Mouse (Mus musculus) myocyte (in vitro differentiated cells): Measurements from ENCODE around the gene Cask. TPM values are rescaled to one million over a fixed set of nuclear protein-coding genes. Genes with fewer than 3 reads are reported as not detected.

Experiments used
- H3K27me3 ChIP-seq: one replicate; pipeline ENCODE4 v1.6.1; 2011; ENCODE audit not compliant: control insufficient read depth, insufficient read depth, insufficient read length
- H3K36me3 ChIP-seq: one replicate; pipeline ENCODE4 v1.6.1; 2011; ENCODE audit not compliant: control insufficient read depth, insufficient read depth
- H3K4me2 ChIP-seq: one replicate; pipeline ENCODE4 v1.6.1; 2011; ENCODE audit warnings: low read depth, control low read depth
- H3K4me3 ChIP-seq: one replicate; pipeline ENCODE4 v1.5.1; 2011; ENCODE audit warnings: mild to moderate bottlenecking, control low read depth, moderate library complexity
- H3K79me2 ChIP-seq: one replicate; pipeline ENCODE4 v1.6.1; 2011; ENCODE audit not compliant: control insufficient read depth, insufficient read depth
- H3ac ChIP-seq: one replicate; pipeline ENCODE4 v1.6.1; 2011; ENCODE audit not compliant: control insufficient read depth, insufficient read length
- CEBPB ChIP-seq: IDR thresholded peaks from 2 replicates; pipeline ENCODE4 v1.6.1; 2011; ENCODE audit warnings: mild to moderate bottlenecking, moderate library complexity; ENCODE audit not compliant: poor library complexity, insufficient read depth, severe bottlenecking
- E2F4 ChIP-seq: IDR thresholded peaks from one replicate; pipeline ENCODE4 v1.6.1; 2011; ENCODE audit warnings: mild to moderate bottlenecking, control low read depth, moderate library complexity; ENCODE audit not compliant: insufficient read depth
- MAX ChIP-seq: IDR thresholded peaks from one replicate; pipeline ENCODE4 v1.6.1; 2011; ENCODE audit warnings: low read depth, mild to moderate bottlenecking, control low read depth
- MYOD1 ChIP-seq, 3 experiments: IDR thresholded peaks; one replicate each; pipeline ENCODE4 v1.6.1; 2011; ENCODE audit warnings: control low read depth in 2 of 3, low read depth in 2 of 3, mild to moderate bottlenecking in 2 of 3, moderate library complexity in 1 of 3; ENCODE audit not compliant: insufficient read length in 2 of 3, control insufficient read depth in 1 of 3
- MYOG ChIP-seq, 3 experiments: IDR thresholded peaks; one replicate each; pipeline ENCODE4 v1.6.1; 2011; ENCODE audit warnings: control low read depth in 2 of 3, low read depth in 2 of 3, mild to moderate bottlenecking in 2 of 3; ENCODE audit not compliant: insufficient read length in 2 of 3, control insufficient read depth in 1 of 3, insufficient read depth in 1 of 3
- POLR2A ChIP-seq: IDR thresholded peaks from one replicate; pipeline ENCODE4 v1.6.1; 2011; ENCODE audit warnings: low read depth, mild to moderate bottlenecking, control low read depth, moderate library complexity; ENCODE audit not compliant: insufficient read length
- POLR2AphosphoS2 ChIP-seq: IDR thresholded peaks from one replicate; pipeline ENCODE4 v1.6.1; 2011; ENCODE audit warnings: low read depth, control low read depth; ENCODE audit not compliant: insufficient read length
- REST ChIP-seq: IDR thresholded peaks from one replicate; pipeline ENCODE4 v1.6.1; 2011; ENCODE audit warnings: mild to moderate bottlenecking, control low read depth, moderate library complexity; ENCODE audit not compliant: insufficient read depth, insufficient read length
- SRF ChIP-seq: IDR thresholded peaks from one replicate; pipeline ENCODE4 v1.6.1; 2011; ENCODE audit warnings: low read depth; ENCODE audit not compliant: control insufficient read depth, insufficient read length
- TCF12 ChIP-seq: IDR thresholded peaks from one replicate; pipeline ENCODE4 v1.6.1; 2011; ENCODE audit warnings: mild to moderate bottlenecking, control low read depth; ENCODE audit not compliant: poor library complexity, insufficient read depth, severe bottlenecking
- TCF3 ChIP-seq: IDR thresholded peaks from one replicate; pipeline ENCODE4 v1.6.1; 2011; ENCODE audit warnings: low read depth, control low read depth; ENCODE audit not compliant: insufficient read length
- USF1 ChIP-seq: IDR thresholded peaks from one replicate; pipeline ENCODE4 v1.6.1; 2011; ENCODE audit warnings: low read depth, mild to moderate bottlenecking, control low read depth, moderate library complexity
- polyA plus RNA-seq: library from polyadenylated mRNA; unstranded; fragments of >200 nt; fragmentation: generic; extraction: Trizol; gene quantifications from one replicate; pipeline ENCODE4 v1.2.1, GENCODE M21; 2012; ENCODE audit warnings: missing spikeins

Gene Cask
- polyA plus RNA-seq, 1 experiment = 12.0 TPM

DNA sequence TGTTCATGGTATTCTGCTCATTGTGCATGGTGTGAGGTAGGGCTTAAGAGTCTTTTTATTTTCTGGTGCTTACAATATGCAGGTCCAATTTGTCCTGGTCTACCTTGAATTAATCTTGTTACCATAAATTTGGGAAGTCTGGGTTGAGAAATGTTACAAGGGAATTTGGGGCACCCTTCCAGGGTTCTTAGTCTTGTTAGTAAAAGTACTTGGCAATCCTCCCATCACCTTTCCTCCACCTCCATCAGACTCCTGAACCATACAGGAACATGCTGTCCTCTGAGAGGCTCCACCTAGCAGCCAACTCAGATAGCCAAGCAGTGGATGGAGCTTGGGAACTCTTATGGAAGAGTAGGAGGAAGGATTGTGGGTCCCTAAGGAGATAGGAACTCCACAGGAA, 371.6 kb downstream of the Cask start:
- H3K79me2 ChIP-seq = no peaks in the 10 kb centered on the region
- no peak overlapping the region for H3ac ChIP-seq
- no peaks in the 10 kb centered on the region for H3K36me3 ChIP-seq
- no peak overlapping the region for H3K4me2 ChIP-seq
- TF ChIP-seq SRF = no peak
- no peak for TF ChIP-seq MYOD1 (IDR thresholded peaks at IDR 0.05; ENCODE audit: control insufficient read depth in 1 of 3, insufficient read length in 2 of 3, low read depth in 2 of 3)
- TF ChIP-seq REST = no peak
- TF ChIP-seq USF1 = no peak
- TF ChIP-seq TCF3 = no peak
- no peak for TF ChIP-seq POLR2AphosphoS2
- no peak for TF ChIP-seq TCF12
- TF ChIP-seq CEBPB = no peak
- no peak for TF ChIP-seq MYOG (IDR thresholded peaks at IDR 0.05; ENCODE audit: control insufficient read depth in 1 of 3, insufficient read depth in 1 of 3, insufficient read length in 2 of 3, low read depth in 2 of 3)
- TF ChIP-seq POLR2A = no peak
- TF ChIP-seq MAX = no peak
- TF ChIP-seq E2F4 = no peak
- no peak overlapping the region for H3K4me3 ChIP-seq
- no peaks in the 10 kb centered on the region for H3K27me3 ChIP-seq

DNA sequence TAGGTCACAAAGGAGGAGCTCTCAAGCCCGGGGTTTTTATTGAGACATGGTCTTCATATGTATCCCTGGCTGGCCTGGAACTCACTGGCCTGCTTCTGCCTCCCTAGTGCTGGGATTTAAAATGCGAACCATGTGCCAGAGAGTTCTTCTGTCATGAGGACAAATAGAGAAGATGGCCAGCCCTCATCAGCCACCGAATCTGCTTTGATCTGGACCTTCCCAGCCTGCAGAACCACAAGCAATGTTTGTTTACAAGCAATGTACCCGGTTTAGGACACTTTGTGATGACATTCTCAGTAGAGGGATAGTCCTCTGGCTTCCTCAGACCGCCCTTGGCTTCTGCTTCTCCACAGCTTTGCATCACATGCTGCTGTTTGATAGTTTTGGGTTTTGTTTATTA, 372.9 kb downstream of the Cask start:
- Histone ChIP-seq H3K79me2 (no peaks in the 10 kb centered on the region), H3K36me3 (no peaks in the 10 kb centered on the region), H3K4me2 (no peak overlapping the region), H3K4me3 (no peak overlapping the region), H3ac (no peak overlapping the region), H3K27me3 (no peaks in the 10 kb centered on the region)
- TF ChIP-seq E2F4 = no peak
- no peak for TF ChIP-seq POLR2AphosphoS2
- TF ChIP-seq TCF3 = no peak
- no peak for TF ChIP-seq MYOD1 (IDR thresholded peaks at IDR 0.05; ENCODE audit: control insufficient read depth in 1 of 3, insufficient read length in 2 of 3, low read depth in 2 of 3)

GRCm38 (mm10) chrX:13477596-13477995, 373.6 kb downstream of the Cask start:
- Histone ChIP-seq H3K36me3 (no peaks in the 10 kb centered on the region), H3K4me2 (no peak overlapping the region), H3K27me3 (no peaks in the 10 kb centered on the region), H3K79me2 (no peaks in the 10 kb centered on the region), H3K4me3 (no peak overlapping the region), H3ac (no peak overlapping the region)
- no peak for TF ChIP-seq SRF
- TF ChIP-seq MAX = no peak
- TF ChIP-seq POLR2A = no peak
- TF ChIP-seq POLR2AphosphoS2 = no peak
- no peak for TF ChIP-seq MYOG (IDR thresholded peaks at IDR 0.05; ENCODE audit: control insufficient read depth in 1 of 3, insufficient read depth in 1 of 3, insufficient read length in 2 of 3, low read depth in 2 of 3)
- no peak for TF ChIP-seq TCF3
- TF ChIP-seq MYOD1 (IDR thresholded peaks at IDR 0.05; ENCODE audit: control insufficient read depth in 1 of 3, insufficient read length in 2 of 3, low read depth in 2 of 3) = no peak
- TF ChIP-seq USF1 = no peak
- TF ChIP-seq E2F4 = no peak
- no peak for TF ChIP-seq REST
- no peak for TF ChIP-seq TCF12
- TF ChIP-seq CEBPB = no peak

- Histone ChIP-seq H3K79me2 (no peaks in the 10 kb centered on the region), H3K4me3 (no peak overlapping the region), H3ac (no peak overlapping the region), H3K4me2 (no peak overlapping the region), H3K36me3 (no peaks in the 10 kb centered on the region), H3K27me3 (no peaks in the 10 kb centered on the region)
- TF ChIP-seq MYOD1 (IDR thresholded peaks at IDR 0.05; ENCODE audit: control insufficient read depth in 1 of 3, insufficient read length in 2 of 3, low read depth in 2 of 3) (peak; percentile 34 to 98 (median 90)), POLR2A (no peak), TCF3 (peak; percentile 84), MYOG (IDR thresholded peaks at IDR 0.05; ENCODE audit: control insufficient read depth in 1 of 3, insufficient read depth in 1 of 3, insufficient read length in 2 of 3, low read depth in 2 of 3) (peak; percentile 81 to 98 (median 92)), USF1 (no peak), E2F4 (no peak), TCF12 (peak; percentile 95)
These were observed 375.8 kb downstream of the Cask start for GRCm38 (mm10) chrX:13475382-13475781.

- Histone ChIP-seq H3K79me2 (no peaks in the 10 kb centered on the region), H3K27me3 (no peaks in the 10 kb centered on the region), H3K4me2 (no peak overlapping the region), H3K36me3 (no peaks in the 10 kb centered on the region), H3ac (no peak overlapping the region), H3K4me3 (no peak overlapping the region)
- TF ChIP-seq REST (no peak), MYOG (IDR thresholded peaks at IDR 0.05; ENCODE audit: control insufficient read depth in 1 of 3, insufficient read depth in 1 of 3, insufficient read length in 2 of 3, low read depth in 2 of 3) (peak in 1 of 3 experiments; percentile 19), E2F4 (no peak), CEBPB (no peak), POLR2AphosphoS2 (no peak), SRF (no peak), MAX (no peak)
These were observed 378.4 kb downstream of the Cask start for GRCm38 (mm10) chrX:13472751-13473225.
